21 mouse cellular contexts compared by ENCODE assay signal in the genomic region with DNA sequence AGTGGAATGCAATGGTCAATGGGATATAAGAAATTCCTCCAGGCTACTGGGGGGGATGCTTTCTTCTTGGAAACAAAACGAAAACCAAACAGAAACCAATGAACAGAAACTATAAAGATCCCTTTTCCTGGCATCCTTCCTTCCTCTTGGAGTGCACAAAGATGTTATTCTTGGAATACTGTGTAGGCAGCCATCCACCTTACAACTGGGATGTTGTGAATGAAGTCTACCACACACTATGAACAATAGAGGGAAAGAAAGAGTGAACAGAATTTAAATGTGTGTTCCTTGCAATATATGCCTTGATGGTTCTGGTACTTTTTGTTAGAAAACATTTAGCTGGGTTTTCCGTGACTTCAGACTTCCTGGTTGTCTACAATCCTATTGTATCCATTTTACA.
"Had no signal": no experiment of that assay in that cellular context is flagged by ENCODE, and none has a peak within 500 bp of the region (broad histone marks: within the 10 kb centered on the region; RNA-seq: fewer than 3 reads in every experiment).

No protein-coding gene starts in this region.

- ATAC-seq: hindbrain, embryonic 16.5 days; hindbrain, postnatal 0 days; inflammation-experienced regulatory T-cells, adult 6 months; intestine, embryonic 15.5 days; intestine, embryonic 16.5 days; intestine, postnatal 0 days had no signal

- DNase-seq: heart, postnatal 10 days; heart, postnatal 14 days; heart, postnatal 36 days; heart, postnatal 4 days; kidney, adult 11 months; kidney, adult 18-20 months; kidney, adult 2 months; kidney, adult 9 months; kidney, postnatal 10 days; kidney, postnatal 14 days; kidney, postnatal 25 days; kidney, postnatal 36 days; kidney, postnatal 4 days; layer of hippocampus, adult 9-11 months; layer of hippocampus, postnatal 36 days had no signal
